Mouse (Mus musculus) cerebral cortex, adult 2 months (tissue): Measurements from ENCODE around the gene Lsamp.

Experiments
- WGBS: fragments of 180-500 bp; shearing (Covaris S2); methylation state at CpG from one replicate; pipeline ENCODE4 v1.1.7; 2018; 5-methylcytosine and 5-hydroxymethylcytosine counted together

Lsamp gene

DNA sequence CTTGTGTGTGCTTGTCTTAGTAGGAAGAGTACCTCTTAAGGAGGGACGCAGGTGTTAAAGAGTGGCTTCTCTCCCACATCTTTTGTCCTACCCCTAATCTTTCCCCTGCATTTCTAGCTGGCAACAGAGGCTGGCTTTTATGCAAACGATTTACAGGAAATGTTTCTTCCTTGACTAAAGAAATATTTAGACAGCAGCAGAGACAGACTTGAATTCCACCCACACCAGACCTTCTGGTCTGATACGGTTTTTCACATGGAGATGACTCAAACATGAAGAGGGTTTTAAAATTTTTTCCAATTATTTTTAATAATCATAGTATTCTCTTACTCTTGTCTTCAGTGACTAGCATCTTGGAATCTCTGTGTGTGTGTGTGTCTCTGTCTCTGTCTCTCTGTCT lies 1333.8 kb downstream of the Lsamp start:
- 39% methylated on average over 3 of the region's 3 CpGs for WGBS

DNA sequence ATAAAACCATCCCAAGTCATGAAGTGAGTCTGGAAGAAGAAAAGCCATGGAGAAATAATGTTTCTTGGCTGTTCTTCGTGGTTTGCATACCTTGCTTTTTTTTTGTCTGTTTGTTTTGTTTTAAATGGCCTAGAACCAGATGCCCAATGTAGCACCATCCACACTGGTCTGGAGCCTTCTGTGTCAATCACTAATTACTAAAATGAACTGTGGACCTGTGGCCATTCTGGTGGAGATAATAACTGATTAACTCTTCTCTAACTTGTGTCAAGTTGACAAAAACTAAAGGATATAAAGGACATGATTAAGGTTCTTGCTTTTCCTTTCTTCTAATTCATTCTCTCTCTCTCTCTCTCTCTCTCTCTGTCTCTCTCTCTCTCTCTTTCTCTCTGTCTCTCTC lies 1359.3 kb downstream of the Lsamp start:
- 78% methylated on average over 1 of the region's 1 CpGs for WGBS

DNA sequence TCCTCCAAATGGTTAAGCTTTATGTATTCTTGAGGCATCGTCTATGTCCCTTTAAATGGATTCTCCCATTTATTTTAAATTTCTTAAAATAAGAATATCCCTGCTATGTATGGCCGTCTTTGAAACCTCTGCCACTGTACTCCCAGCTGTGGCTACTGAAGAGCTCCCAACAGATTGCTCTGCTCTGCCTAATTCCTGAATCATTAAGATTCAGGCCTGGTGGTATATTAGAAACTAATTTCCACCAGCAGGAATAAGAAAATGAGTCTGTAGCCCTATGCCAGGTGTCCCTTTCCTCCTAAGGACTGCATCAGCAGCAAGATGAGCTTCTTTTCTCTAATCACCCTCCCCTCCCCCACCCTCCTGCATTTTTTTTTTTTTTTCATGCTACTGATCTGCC lies 1381.0 kb downstream of the Lsamp start:
- WGBS: 65% methylated on average over 2 of the region's 2 CpGs

DNA sequence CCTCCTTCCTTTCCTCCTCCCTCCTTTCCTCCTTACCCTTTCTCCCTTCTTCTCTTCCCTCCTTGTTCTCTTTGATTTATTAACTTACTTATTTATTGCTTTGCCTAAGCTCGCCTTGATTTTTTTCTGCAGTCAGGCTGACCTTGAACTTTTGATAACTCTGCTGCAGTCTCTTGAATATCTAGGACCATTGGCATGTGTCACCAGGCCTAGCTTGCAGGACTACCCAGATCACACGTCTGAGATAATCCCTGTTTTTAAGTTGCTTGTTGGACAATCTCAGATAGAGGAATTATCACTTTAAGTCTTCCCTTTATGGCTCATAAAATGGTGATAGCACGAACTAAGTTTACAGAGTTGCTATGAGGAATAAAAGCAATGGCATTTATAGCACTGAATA lies 1399.5 kb downstream of the Lsamp start:
- WGBS: 71% methylated on average over 3 of the region's 3 CpGs

DNA sequence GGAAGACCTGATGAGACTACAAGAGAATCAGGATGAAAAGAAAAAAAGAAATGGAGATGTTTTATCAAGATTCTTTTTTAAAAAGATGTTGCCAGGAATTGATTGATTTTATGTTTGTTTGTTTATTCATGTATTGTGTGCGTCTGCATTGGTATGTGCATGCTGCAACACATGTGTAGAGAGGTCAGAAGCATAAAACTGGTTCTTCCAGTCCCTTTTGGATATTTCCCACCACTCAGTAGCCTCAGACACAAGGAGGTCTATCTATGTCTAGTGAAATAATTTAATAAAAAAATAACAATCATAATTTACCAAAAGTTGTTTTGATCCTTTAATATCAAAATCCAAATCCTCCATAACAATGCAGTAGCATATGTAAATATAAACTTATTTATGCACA lies 1400.1 kb downstream of the Lsamp start:
- WGBS: 85% methylated on average over 1 of the region's 1 CpGs

DNA sequence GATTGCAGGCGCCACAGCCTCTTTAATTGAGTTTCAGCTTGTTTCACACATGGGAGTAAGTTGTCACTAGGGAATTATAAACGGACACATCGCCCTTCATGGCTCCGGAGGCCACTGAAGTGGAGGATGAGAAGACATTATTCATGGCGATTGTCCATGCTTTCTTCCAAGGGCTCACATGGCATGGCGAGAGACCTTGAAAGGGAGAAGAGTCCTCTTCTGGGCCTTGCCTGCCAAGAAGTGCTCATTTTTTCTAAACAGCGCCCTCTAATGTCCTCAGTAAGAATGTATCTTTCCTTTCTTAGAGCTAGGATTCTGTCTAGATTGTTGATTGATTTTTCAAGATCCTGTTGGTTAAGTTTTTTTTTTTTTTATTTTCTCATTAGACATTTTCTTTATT lies 1424.7 kb downstream of the Lsamp start:
- WGBS: 53% methylated on average over 7 of the region's 7 CpGs

DNA sequence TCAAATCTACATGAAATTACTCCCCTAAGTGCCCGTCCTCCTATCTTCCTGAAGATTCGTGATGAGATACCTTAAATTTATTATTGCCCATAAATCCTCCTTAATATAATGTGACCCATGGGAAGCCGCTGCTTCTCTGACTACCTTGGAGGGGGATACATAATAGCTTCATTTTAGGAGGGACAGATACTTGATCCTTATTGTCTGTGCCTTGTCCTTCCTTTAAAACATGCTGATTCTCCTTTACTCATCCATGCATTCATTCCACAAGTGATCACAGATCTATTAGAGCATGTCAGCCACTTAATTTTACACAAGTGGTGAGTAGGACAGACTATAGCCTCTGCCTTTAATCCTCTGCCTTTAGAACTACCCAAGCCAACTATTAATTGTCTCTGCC lies 1426.5 kb downstream of the Lsamp start:
- 86% methylated on average over 3 of the region's 3 CpGs for WGBS

DNA sequence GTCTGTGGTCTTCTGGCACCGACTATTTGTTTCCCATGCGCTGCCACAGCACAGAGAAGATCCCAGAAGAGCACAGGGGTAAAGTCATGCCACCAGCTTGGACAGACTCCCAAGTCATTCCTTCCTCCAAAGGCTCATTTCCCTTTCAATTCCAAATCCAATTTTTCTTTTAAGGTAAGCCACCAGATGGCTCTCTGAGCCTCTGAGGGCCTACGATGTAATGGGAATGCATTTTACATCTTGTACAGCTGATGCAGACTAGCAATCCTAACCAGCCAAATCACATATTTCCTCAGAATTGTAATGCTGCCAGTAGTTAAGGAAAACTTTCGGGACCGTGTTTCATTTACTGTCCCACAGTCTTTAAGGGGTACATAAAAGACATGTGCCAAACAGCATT lies 1433.2 kb downstream of the Lsamp start:
- 31% methylated on average over 5 of the region's 5 CpGs for WGBS

DNA sequence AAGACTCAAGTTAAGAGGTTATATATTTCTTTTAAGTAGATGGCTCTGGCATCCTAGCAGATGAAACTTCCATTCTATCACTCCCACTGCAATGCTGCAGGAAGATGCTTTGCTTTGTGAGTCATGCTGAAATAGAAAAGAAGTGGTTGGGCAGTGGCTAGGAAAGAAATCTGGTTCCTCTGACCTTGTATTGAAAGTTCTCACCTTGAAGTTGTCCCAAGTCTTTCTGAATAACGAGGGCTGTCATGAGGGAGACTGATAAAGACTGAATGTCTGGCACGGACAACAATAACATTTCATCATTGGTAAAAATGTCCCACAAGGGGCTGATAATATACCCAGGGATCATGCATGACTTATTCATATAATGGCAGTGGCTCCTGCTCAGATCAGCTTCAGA lies 1483.2 kb downstream of the Lsamp start:
- WGBS: 69% methylated on average over 2 of the region's 2 CpGs

DNA sequence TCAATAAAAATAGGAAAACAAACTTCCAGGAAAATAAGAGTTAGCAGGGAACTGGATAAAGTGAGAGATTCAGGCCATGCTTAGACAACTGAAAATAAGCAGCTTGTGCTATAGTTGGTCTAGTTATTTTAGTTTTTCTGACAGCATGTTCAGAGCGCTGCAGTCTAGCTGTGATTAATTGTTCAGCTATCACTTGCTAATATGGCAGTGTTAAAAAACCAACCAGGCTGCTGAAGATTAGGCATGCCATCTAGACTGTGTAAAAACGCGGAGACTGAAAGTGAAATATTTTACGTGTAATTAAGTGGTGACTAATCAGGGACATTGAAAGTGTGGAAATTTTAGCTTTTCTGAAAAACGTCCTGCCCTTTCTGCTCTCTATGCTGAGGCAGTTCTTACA lies 1494.5 kb downstream of the Lsamp start:
- 46% methylated on average over 5 of the region's 5 CpGs for WGBS

DNA sequence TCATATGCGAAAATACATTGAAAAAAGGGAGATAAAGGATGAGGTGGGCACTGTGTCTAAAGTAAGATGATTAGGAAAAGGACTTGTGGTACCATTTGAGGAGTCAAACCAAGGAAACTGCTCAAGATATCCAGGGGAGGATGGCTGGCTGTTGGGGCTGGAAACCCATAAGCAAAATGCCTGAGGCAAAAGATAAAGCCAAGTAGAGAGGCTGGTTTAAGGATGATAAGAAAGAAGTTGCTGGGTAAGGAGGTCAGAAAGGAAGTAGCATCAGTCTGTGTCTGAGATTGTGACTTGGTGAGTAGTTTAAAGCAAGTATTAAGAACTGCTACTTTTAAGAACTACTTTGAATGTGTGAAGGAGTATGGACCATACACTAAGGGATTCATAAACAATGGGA lies 1497.7 kb downstream of the Lsamp start:
- WGBS: 87% methylated on average over 1 of the region's 1 CpGs

DNA sequence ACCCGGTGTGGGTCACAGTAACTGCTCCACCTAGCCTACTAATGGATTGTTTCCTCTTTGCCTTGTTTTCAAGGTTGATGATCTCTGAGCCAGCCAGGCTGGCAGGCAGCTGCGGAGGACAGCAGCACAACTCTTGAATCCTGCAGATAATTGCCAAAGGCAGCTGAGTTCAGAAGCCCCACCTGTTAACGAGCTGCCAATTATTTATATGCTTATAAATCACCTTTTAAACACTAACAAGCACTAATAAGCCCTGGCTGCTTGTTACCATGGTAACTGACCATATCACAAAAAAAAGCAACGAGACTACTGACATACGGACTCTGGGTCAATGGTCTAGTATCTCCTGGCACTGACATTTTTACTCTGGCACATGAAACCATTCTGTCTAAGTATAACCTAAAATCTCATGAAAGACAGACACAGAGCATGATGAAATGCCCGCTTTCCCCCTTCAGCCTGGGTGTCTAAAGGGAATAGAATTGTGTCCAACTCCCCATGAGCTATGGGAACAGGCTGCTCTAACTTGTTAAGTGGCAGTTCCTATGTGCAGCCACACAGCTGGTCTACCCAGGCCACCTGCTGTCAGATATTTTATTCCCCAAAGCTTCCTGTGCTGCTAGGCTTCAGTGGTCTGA lies 1526.9 kb downstream of the Lsamp start:
- WGBS: 52% methylated on average over 6 of the region's 6 CpGs

DNA sequence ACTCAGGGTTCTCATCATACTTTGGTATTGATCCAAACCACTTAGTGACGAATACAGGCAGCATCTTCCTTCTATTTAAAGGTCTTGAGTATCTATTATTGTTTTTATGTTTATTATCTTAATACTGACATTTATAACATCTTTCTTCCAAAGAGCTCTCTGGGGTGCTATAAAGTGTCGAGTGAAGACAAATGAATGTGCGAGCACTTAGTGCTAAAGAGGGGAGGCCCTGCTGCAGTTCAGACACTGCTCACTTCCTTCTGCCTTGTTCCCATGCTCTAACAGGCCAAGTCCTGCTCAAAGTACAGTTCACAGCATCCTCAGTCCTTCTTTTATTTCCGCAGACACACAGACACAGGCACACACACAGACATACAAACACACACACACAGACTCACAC lies 1537.4 kb downstream of the Lsamp start:
- WGBS: 67% methylated on average over 4 of the region's 4 CpGs

DNA sequence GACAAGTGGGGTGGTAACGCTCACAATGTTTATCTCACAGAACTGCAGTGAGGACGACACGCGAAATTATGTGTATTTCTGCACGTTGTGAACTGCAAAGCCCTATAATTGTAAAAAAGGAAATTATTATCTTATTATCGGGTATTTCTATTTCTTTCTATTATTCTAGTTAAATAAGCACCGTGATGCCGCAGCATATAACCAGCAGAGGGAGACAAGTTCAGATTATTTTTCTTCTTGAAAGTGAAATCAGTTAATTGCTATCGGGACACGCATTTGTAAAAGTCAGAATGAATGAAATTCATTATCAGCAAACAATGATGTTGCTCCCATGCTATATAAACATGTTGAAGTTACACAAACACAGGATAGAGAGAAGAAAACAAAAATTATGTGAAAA lies 1540.1 kb downstream of the Lsamp start:
- 24% methylated on average over 10 of the region's 10 CpGs for WGBS

DNA sequence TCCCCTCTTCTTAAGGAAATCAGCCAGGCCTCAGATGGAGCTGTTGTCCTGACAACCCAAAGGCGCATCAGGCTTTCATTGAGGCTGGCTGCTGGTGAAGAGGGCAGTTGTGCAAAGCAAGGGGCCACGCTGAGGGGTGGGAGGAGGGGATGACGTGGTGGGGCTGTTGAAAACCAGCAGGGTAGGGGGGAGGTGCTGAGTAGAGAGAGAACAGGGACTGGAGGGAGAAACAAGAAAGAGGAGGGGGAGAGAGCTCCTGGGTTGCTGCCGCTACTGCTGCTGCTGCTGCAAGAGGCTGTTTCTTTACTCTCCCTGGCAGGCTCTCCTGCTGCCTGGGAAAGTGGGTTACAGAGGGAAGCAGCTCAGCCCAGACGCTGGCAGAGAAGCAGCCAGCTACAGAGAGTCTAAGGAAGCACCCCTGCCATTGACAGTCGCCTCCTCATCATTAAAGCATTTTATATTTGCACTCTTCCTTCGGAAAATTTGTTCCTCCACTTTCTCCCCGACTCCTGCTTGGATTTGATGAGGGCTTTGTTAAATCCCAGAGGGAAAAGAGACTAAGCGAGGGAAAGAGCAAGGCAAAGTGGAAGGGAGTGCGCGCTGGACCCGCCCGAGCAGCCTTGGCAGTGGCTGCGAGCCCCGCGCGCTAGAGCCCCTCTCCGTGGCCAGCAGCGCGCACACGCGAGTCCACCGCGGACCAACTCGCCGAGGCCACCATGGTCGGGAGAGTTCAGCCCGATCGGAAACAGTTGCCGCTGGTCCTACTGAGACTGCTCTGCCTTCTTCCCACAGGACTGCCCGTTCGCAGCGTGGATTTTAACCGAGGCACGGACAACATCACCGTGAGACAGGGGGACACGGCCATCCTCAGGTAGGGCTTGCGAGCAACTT lies 1548.7 kb downstream of the Lsamp start:
- under 1% methylated on average over 38 of the region's 38 CpGs for WGBS

DNA sequence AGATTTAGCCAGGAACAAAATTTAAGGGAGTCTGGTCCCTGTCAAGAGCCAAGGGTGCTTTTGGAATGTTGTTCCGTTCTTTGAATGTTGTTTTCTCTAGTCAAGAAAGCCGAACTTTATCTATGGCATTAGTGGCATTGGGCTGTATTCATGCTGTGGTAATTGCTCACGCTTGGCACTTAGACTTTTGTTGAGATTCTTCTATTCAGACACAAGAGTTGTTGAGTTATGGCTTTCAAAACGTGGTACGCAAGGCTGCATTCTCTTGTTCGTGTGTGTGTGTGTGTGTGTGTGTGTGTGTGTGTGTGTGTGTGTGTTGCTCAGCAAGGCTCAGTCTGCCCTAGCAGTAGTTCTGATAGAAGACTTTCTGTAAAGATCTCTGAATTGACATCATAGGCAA lies 1549.5 kb downstream of the Lsamp start:
- WGBS: 4% methylated on average over 6 of the region's 6 CpGs

DNA sequence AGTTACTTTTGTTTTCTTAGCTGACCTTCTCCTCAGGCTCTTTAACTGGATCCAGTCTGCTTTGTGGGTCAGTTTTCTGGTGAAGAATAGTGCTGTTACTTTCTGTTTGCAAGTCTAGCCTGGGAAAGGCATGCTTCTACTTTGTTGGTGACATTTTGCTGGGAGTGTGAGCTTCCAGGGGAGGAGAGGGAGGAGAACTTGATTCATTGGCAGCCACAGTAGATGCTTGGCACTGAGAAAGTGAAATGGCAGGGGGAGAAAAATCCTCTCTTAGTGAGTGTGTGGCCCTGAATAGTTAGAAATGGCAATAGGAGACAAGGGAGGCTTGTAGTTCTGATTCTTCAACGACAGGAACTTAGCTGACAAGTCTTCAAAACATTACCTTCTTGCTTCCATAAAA lies 1551.6 kb downstream of the Lsamp start:
- WGBS: 35% methylated on average over 1 of the region's 1 CpGs

DNA sequence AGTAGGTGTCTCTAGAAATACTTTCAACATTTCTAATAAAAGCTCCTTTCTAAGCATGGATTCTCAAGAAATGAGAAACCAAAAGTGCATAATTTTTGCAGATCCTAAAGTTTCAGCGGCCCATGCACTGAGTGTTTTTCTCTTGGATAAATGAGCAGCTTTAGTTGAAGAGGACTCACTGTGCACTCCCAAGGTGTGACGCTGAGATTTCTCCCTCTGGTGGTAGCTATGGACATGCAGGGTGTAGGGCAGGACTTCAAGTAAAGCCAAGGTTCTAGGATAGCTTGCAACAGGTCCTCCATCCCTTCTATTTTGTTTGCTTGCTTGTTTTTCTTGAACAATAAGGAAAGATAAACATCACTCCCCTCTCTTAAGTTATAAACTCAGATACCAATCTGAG lies 1558.5 kb downstream of the Lsamp start:
- 66% methylated on average over 2 of the region's 2 CpGs for WGBS

DNA sequence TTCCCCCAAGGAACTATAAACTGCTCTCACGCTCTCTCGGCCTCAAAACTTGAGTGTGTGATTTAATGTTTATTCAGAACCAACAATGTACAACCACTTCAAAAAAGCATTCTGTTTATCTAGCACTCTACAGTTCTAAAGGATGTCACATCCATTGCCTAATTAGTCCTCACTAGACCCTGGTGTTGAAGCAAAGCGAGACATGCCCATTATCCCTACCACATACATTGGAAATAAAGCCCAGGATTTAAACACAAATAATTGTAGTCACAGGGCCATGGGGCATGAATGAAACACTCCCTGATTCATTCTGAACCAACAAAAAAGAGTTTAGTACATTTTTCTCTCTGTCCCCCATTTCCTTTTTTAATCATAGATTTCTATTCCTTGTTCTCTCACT lies 1567.0 kb downstream of the Lsamp start:
- WGBS: 89% methylated on average over 3 of the region's 3 CpGs

DNA sequence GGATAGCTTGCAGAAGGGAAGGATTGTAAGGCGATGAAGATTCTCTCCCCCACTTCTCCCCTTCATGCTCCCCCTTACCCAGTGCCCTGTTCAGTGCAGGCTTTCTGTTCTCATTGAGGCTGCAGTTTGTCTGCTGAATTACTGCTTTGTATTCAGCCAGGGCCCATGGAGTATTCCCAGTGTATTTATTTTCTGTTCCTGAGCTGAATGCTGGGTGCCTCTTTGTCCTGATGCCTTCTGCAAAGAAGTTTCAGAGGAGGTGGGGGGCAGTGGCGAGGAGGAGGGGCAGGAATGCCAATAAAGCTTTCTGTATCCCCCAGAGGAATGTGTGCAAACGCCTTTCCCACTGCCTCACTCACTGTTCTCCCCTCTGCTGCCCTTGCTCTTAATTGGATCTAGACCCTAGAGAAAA lies 1567.7 kb downstream of the Lsamp start:
- WGBS: 33% methylated on average over 3 of the region's 3 CpGs

DNA sequence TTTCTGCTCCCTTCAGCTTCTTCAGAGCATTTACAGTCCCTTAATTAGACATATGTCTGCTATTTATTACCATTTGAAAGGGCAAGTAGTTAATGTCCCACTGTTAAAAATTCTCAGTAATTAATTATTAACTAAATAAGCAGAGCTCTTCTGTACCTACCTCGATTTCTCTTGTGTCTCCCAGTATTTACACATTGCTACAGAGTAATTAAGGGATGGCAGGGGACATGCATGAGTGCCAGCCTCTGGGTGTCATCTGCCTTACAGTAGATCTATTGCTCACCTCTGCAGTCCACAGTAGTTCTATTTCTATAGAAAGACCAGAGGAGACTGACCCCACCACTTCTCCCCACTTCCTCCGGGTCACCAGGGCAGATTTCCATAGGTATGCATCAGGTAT lies 1581.1 kb downstream of the Lsamp start:
- 60% methylated on average over 2 of the region's 2 CpGs for WGBS

DNA sequence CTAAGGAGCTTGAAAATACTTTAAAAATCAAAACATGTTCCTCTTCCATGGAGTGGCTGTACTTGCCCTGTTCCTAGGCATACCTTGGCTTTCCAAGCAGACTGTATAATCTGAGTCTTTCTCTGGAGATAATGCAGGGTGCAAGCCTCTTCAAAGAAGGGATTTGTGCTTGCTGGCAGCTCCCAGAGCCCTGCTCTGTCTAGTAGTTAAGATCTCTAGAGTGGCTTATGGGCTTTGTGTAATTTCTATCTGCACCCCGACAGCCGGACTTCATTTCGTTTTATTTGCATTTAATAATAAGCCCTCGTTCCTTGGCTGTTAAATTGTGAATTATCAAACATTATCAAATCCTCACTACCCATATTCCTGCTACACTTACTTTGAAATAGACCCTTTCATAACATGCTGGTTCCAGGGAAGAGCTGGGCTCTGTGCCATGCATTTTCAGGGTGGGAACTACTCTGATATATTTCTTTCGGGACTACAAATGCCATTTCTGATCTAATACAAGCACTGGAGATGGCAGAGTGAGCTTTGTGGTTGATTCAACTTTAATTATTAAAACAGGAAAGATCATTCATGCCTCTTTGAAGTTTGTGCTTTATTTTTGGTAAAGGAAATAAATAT lies 1604.6 kb downstream of the Lsamp start:
- 48% methylated on average over 5 of the region's 5 CpGs for WGBS

DNA sequence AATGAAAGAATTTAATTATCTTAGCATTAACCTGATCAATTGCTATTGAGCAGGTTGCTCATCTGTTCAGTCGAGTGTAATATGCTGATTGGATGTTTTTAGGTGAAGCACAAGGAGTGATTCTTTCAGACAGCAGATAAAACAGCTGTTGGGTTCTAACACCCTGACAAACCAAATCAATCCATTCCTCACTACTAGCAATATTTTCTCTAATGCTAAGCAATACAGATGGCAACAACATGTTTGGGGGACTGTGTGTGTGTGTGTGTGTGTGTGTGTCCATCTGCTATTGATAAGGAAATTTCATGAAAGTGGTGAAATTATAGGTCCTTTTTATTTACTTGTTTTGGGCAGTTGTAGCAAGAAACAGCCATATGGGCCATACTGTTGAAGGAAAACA lies 1628.1 kb downstream of the Lsamp start:
- WGBS: 72% methylated on average over 1 of the region's 1 CpGs
